In the genomic region with DNA sequence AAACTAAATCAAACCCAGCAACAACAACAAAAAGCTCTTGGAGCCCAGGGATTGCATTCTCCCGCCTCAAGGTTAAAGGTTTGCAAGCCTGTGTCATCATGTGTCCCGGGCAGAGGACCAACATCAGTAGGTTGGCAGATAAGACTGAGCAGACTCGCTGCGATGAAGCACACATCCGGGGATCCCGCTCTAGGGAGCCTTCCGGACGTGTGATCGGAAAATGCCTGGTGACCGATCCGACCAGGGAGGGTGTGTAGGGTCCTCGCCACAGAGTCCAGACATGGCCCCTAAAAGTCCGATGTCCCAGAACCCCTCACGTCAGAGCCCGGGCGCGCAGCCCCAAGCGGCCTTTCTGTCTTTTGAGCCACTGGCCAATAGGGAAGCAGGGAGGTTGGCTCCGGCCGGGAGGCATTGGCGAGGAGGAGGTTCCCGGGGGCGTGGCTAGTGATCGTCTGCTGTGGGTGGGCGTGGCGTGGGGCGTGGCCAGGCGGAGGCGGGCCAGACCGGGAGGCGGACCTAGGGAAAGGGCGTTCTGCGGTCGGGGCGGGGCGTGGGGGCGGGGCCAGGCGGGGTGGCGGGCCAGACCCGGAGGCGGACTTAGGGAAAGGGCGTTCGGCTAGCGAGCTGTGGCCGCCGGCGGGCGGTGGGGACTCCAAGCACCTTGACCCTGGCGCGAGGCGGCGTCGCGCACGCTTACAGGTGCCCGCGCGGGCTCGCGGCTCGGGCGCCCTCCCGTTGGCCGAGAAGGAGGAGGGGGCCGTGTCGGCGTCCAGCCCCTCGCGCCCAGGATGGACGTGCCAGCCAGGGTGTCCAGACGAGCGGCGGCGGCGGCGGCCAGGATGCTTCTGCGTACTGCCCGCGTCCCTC, we compare ENCODE assay signal across 7 mouse cellular contexts. TPM values are rescaled to one million over a fixed set of nuclear protein-coding genes. Genes with fewer than 3 reads are reported as not detected.
DNase-seq lines count a peak whose midpoint lies in the region; ATAC-seq lines count a peak whose summit lies in the region.

Gene Slc19a2, plus strand, starts transcription at position 582 of the 867 bp plus-strand sequence.

- under 1% methylated on average over 71 of the region's 79 CpGs for WGBS in embryonic facial prominence, embryonic 12.5 days
- under 1% methylated on average over 50 of the region's 79 CpGs for WGBS in limb, embryonic 11.5 days
- WGBS in midbrain, embryonic 14.5 days, result under 1% methylated on average over 66 of the region's 79 CpGs

- H3K36me3 ChIP-seq in embryonic facial prominence, embryonic 12.5 days, result no peaks in the 10 kb centered on the region
- H3K36me3 ChIP-seq in limb, embryonic 11.5 days (ENCODE audit: control insufficient read depth, insufficient read depth, low read length), result no peaks in the 10 kb centered on the region
- no peaks in the 10 kb centered on the region for H3K36me3 ChIP-seq in midbrain, embryonic 14.5 days (ENCODE audit: control insufficient read depth, insufficient read depth, low read length)

- H3K4me3 ChIP-seq in embryonic facial prominence, embryonic 12.5 days, result peak within 1 kb of the TSS; percentile 72
- peak within 1 kb of the TSS; percentile 66 for H3K4me3 ChIP-seq in limb, embryonic 11.5 days (ENCODE audit: low read depth, low read length)
- peak within 1 kb of the TSS; percentile 68 for H3K4me3 ChIP-seq in midbrain, embryonic 14.5 days (replicated peaks; ENCODE audit: low read depth, low read length)

- H3K27me3 ChIP-seq in embryonic facial prominence, embryonic 12.5 days, result no peaks in the 10 kb centered on the region
- no peaks in the 10 kb centered on the region for H3K27me3 ChIP-seq in limb, embryonic 11.5 days (ENCODE audit: control insufficient read depth, insufficient read depth, low read length)
- H3K27me3 ChIP-seq in midbrain, embryonic 14.5 days (ENCODE audit: control insufficient read depth, insufficient read depth, low read length), result no peaks in the 10 kb centered on the region

- peaks cover 19% of the 10 kb centered on the region for H3K4me1 ChIP-seq in embryonic facial prominence, embryonic 12.5 days
- H3K4me1 ChIP-seq in limb, embryonic 11.5 days (ENCODE audit: control insufficient read depth, insufficient read depth, low read length), result peaks cover 14% of the 10 kb centered on the region
- peaks cover 20% of the 10 kb centered on the region for H3K4me1 ChIP-seq in midbrain, embryonic 14.5 days (ENCODE audit: control insufficient read depth, insufficient read depth, low read length)

- ATAC-seq in embryonic facial prominence, embryonic 12.5 days (ENCODE audit: insufficient number of reproducible peaks, insufficient read depth, low FRiP score, low TSS enrichment), result peak; percentile 95
- ATAC-seq in limb, embryonic 11.5 days (ENCODE audit: insufficient number of reproducible peaks, low FRiP score, low TSS enrichment, low read depth), result peak; percentile 96
- ATAC-seq in midbrain, embryonic 14.5 days (ENCODE audit: low FRiP score, low TSS enrichment), result peak; percentile 98

- peak; percentile 99 for DNase-seq in adrenal gland, postnatal 25 days
- DNase-seq in heart, adult 11 months, result peak; percentile 100
- DNase-seq in kidney, adult 18-20 months, result peak; percentile 98
- peak; percentile 100 for DNase-seq in limb, embryonic 11.5 days (ENCODE audit: low spot score)
- DNase-seq in midbrain, embryonic 14.5 days, result peak; percentile 98
- DNase-seq in spleen, adult 18-20 months, result peak; percentile 95 to 98

- no peaks in the 10 kb centered on the region for H3K9me3 ChIP-seq in embryonic facial prominence, embryonic 12.5 days
- H3K9me3 ChIP-seq in limb, embryonic 11.5 days (ENCODE audit: control insufficient read depth, low read length), result no peaks in the 10 kb centered on the region
- H3K9me3 ChIP-seq in midbrain, embryonic 14.5 days (ENCODE audit: control insufficient read depth, low read length), result no peaks in the 10 kb centered on the region

- peak within 1 kb of the TSS; percentile 58 for H3K4me2 ChIP-seq in embryonic facial prominence, embryonic 12.5 days (replicated peaks)
- peak within 1 kb of the TSS; percentile 86 for H3K4me2 ChIP-seq in limb, embryonic 11.5 days (ENCODE audit: low read depth, severe bottlenecking)
- H3K4me2 ChIP-seq in midbrain, embryonic 14.5 days (ENCODE audit: low read length), result peak within 1 kb of the TSS; percentile 81

- H3K9ac ChIP-seq in embryonic facial prominence, embryonic 12.5 days, result peak within 1 kb of the TSS; percentile 63
- peak within 1 kb of the TSS; percentile 63 for H3K9ac ChIP-seq in limb, embryonic 11.5 days (ENCODE audit: low read length)
- H3K9ac ChIP-seq in midbrain, embryonic 14.5 days (replicated peaks; ENCODE audit: low read length), result peak within 1 kb of the TSS; percentile 66

- H3K27ac ChIP-seq in embryonic facial prominence, embryonic 12.5 days, result no peak within 1 kb of the TSS
- no peak within 1 kb of the TSS for H3K27ac ChIP-seq in limb, embryonic 11.5 days (replicated peaks; ENCODE audit: low read depth, low read length)
- peak within 1 kb of the TSS; percentile 70 for H3K27ac ChIP-seq in midbrain, embryonic 14.5 days (replicated peaks; ENCODE audit: low read depth, low read length)

RNA-seq across cellular contexts. Expression of gene Slc19a2, which starts in this region (rescaled TPM):
- total RNA-seq in adrenal gland, postnatal 25 days (2021), result 26.9 and 31.0 TPM in 2 replicates
- polyA plus RNA-seq in embryonic facial prominence, embryonic 12.5 days (2016; fragmentation: Nextera tagmentation; extraction: Ambion mirVana), result 10.1 and 11.7 TPM in 2 replicates
- 8.5 and 10.2 TPM in 2 replicates for polyA plus RNA-seq in limb, embryonic 11.5 days (2014; fragmentation: Nextera tagmentation; extraction: Ambion mirVana)
- polyA plus RNA-seq in midbrain, embryonic 14.5 days (2014; fragmentation: Nextera tagmentation; extraction: Ambion mirVana), result 5.9 and 8.0 TPM in 2 replicates
